Mouse (Mus musculus) mesoderm, embryonic 11.5 days (tissue): ENCODE results near the gene Spry1.

Experiments
- DNase-seq: peaks from one replicate; pipeline ENCODE4 v3.0.0-alpha.2; 2012; ENCODE audit warnings: low read depth, low spot score

Gene Spry1

DNA sequence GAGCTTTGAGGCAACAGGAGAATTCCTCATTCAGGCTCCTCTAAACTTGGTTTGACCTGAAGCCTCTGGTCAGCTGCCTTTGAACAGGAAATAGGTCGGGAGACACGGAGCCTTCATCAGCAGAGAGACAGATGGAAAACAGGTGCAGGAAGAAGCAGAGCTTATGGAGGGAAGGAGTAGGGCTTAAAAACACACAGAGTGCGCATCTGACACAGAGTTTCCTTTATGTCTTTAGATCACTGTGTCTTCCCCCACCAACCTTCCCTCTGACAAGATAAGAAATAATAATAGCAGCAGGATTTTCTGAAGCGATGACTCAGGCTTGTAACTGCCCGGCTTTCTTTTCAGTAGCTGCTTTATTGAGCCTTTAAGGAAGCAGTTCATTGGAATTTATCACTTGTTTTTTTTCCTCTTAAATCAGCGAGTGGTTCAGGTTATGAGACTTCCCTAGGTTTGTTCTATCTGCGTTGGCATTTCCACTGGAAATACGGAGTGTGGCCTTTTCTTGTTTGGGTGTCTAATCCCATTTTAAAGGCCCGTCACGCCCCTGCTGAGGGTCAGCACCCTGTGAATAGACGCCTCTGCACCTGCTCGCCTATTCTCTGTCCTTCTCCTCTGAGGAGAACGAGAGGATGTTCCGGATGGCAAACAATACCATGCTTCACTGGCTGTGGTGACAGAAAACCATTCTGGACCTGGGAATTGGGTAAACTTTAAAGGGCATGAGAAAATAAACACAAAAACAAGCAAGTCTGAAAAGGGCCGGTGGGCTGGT, 32.7 kb downstream of the Spry1 start:
- DNase-seq, result peak; percentile 70

DNA sequence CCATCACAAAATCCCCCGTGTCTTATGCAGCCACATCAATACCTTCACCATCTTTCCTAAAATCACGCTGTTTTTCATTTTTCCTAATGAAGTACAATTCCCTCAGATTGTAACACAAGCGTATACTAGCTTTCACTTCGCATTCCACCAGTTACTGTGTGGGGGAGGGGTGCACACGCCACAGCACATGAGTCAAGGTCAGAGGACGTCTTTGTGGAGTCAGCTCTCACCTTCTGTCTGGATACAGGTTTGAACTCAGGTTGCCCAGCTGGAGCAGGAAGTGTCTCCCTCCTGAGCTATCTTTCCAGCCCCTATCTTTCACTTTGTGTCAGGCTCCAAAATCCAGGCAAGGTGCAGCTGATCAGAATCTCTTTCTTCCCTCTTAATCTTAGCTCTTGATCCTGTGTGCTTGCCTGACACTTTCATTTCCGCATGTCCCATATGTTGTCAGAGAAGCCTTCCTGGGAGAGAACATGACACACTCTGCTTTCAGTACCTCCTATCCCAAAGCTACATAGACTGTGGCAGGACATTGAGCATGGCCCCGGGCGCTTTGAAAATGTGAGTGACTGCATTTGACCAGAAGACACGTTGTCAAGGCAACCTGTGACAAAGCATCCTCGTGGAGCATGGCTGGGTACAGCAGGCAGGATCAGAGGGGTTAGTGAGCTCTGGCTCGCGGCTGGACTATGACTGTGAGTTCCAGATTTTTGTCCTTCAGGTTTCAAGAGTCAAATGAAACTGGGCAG, 33.9 kb downstream of the Spry1 start:
- peak; percentile 52 for DNase-seq

DNA sequence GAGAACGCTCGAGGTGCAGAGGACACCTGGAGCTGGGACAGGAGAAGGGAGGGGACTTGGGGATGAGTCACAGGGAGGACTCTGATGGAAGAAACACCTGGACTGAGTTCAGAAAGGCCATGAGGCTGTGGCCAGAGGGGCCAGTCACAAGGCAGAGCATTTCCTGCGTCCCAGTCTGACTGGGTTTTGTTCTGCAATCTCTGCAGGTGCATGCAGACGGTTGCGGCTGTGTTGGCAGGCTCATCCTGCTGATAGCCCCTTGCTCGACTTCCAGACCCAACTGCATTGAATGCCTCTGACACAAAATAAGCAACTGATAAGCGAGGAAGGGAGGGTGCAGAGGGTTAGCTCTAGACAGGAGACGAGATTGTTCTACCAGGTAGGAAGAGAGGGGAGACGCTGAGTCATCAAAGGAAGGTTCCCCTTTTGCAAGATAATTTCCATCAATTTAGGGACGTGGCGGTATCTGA, 35.3 kb downstream of the Spry1 start:
- no peak for DNase-seq

DNA sequence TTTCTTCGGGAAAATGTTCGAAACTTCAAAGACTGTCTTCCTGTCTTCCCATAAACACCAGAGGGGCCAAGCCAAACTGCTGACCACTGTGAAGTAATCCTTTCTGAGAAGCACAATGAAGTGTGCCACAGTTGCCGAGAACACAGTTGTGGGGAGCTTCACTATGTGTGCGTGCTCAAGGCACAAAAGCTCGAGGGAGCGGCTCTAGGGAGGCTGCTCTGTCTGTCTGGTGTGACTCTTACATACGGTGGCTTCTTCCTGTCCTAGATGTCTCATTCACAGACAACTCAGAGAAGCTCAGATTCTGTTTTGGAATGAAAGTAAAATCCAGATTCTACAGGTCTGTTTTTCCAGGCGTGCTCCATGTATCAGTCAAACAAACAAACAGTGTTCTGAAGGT, 36.5 kb downstream of the Spry1 start:
- DNase-seq, result no peak

DNA sequence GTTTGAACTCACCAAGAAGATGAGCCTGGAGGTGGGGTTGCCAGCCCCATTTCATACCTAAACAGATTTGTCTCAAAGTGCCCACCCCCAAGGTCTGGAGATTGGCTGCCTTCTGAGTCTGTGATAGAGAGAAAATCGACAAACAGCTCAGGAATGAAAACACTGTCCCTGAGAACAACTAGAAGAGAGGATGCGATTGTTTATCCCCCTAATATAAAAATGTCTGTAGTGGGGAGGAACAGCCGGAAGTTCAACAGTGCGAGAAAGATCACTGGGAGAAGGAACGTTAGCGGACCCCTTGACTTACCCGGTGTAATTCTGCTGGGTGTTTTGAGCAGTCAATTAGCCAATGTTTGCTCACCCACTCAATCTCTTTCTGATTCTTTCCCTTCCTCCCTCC, 46.5 kb downstream of the Spry1 start:
- no peak for DNase-seq

DNA sequence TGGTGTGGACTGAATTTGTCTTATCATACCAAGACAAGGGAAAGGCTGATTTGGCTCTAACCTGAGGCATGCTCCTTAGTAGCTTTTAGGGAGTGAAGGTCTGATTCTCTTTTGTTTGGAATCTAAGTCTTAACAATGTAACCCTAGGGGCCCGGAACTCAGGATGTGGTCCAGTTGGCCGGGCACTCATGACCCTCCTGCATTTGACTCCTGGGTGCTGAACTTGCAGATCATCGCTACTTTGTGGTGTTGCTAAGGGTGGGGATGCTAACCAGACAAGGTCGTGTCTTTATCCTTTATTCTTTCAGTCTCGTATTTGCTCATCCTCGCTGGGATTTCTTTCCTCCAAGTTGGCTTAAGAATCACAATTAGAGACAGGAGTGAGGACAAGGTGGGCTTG, 47.0 kb downstream of the Spry1 start:
- DNase-seq, result no peak

GRCm38 (mm10) chr3:37687158-37687980, 47.6 kb downstream of the Spry1 start:
- DNase-seq, result peak; percentile 50

GRCm38 (mm10) chr3:37692945-37693344, 53.2 kb downstream of the Spry1 start:
- DNase-seq, result no peak

- DNase-seq, result no peak
Measured at GRCm38 (mm10) chr3:37693552-37693951, 53.8 kb downstream of the Spry1 start.
